Mouse (Mus musculus) MEL (cell line): ENCODE measurements around the gene Cdk14.

Experiments
- BHLHE40 ChIP-seq: IDR thresholded peaks from 2 replicates; pipeline ENCODE4 v1.6.1; 2012; ENCODE audit warnings: low read depth, mild to moderate bottlenecking, inconsistent platforms, low read length, improper control_type of control experiment, borderline replicate concordance
- CTCF ChIP-seq, 3 experiments: IDR thresholded peaks in 2 of 3; conservative IDR thresholded peaks in 1 of 3; 2 replicates each; pipeline ENCODE4 v1.5.1; 2011 to 2012; ENCODE audit warnings: low read length in 3 of 3, low read depth in 2 of 3, mild to moderate bottlenecking in 2 of 3, improper control_type of control experiment in 1 of 3, inconsistent platforms in 1 of 3, mixed read lengths in 1 of 3, moderate library complexity in 1 of 3; ENCODE audit not compliant: control insufficient read depth in 1 of 3, insufficient read depth in 1 of 3, poor library complexity in 1 of 3, severe bottlenecking in 1 of 3
- GABPA ChIP-seq: IDR thresholded peaks from 2 replicates; pipeline ENCODE4 v1.6.1; 2012; ENCODE audit warnings: low read depth, mild to moderate bottlenecking, inconsistent platforms, low read length, improper control_type of control experiment, moderate library complexity
- MAFK ChIP-seq: IDR thresholded peaks from 2 replicates; pipeline ENCODE4 v1.6.1; 2011; ENCODE audit warnings: low read depth, mild to moderate bottlenecking, low read length, improper control_type of control experiment, borderline replicate concordance
- MEF2A ChIP-seq: IDR thresholded peaks from 2 replicates; pipeline ENCODE4 v1.6.1; 2014; ENCODE audit warnings: low read depth, mild to moderate bottlenecking, inconsistent platforms, low read length, improper control_type of control experiment; ENCODE audit not compliant: poor library complexity, insufficient replicate concordance, severe bottlenecking; ENCODE audit errors: extremely low read depth
- NRF1 ChIP-seq: IDR thresholded peaks from 2 replicates; pipeline ENCODE4 v1.6.1; 2014; ENCODE audit warnings: low read depth, mild to moderate bottlenecking, inconsistent platforms, low read length, improper control_type of control experiment, moderate library complexity; ENCODE audit not compliant: poor library complexity, insufficient read depth, severe bottlenecking
- POLR2A ChIP-seq, 2 experiments: IDR thresholded peaks; 2 replicates each; pipeline ENCODE4 v1.6.1; 2011 to 2012; ENCODE audit warnings: low read length in 2 of 2, mild to moderate bottlenecking in 2 of 2, control low read depth in 1 of 2, improper control_type of control experiment in 1 of 2, low read depth in 1 of 2, moderate library complexity in 1 of 2; ENCODE audit not compliant: control insufficient read depth in 1 of 2, insufficient read depth in 1 of 2, poor library complexity in 1 of 2
- POLR2AphosphoS2 ChIP-seq: IDR thresholded peaks from 2 replicates; pipeline ENCODE4 v1.6.1; 2011; ENCODE audit warnings: low read length, improper control_type of control experiment
- TBP ChIP-seq: IDR thresholded peaks from 2 replicates; pipeline ENCODE4 v1.8.0; 2011; ENCODE audit warnings: low read depth, low read length, improper control_type of control experiment
- USF2 ChIP-seq, 2 experiments: IDR thresholded peaks; 2 replicates each; pipeline ENCODE4 v1.6.1; 2011 to 2012; ENCODE audit warnings: improper control_type of control experiment in 2 of 2, low read length in 2 of 2, borderline replicate concordance in 1 of 2, inconsistent platforms in 1 of 2, low read depth in 1 of 2, mild to moderate bottlenecking in 1 of 2; ENCODE audit not compliant: insufficient read depth in 1 of 2
- ZC3H11A ChIP-seq: IDR thresholded peaks from 2 replicates; pipeline ENCODE4 v1.6.1; 2012; ENCODE audit warnings: low read depth, mild to moderate bottlenecking, inconsistent platforms, low read length, improper control_type of control experiment

DNA sequence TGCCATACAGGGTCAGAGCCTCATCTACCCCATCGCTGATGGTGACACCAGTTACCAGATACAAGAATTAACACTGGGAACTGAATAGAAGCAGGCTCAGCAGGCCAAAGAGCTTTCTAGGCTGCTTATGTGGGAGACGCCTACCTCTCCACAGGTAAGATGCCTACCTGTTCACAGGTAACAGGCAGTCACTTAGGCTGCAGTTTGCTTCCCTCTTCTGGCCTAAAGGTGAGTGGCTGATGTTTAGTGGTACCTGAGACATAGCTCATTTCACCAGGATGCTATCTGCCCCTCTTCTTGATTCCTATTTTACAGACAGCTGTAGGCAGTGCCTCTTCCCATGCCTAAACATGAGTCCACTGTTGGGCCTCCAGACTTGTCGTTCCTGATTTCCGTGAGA lies 595.0 kb downstream of the Cdk14 start:
- TF ChIP-seq MEF2A (no peak), POLR2AphosphoS2 (no peak), CTCF (IDR thresholded peaks at IDR 0.05 in 2 of 3, conservative IDR thresholded peaks at IDR 0.05 in 1 of 3; ENCODE audit: control insufficient read depth in 1 of 3, insufficient read depth in 1 of 3, low read depth in 2 of 3, low read length in 3 of 3, poor library complexity in 1 of 3, severe bottlenecking in 1 of 3) (no peak), NRF1 (no peak), GABPA (no peak), TBP (no peak), ZC3H11A (no peak), POLR2A (IDR thresholded peaks at IDR 0.05; ENCODE audit: control insufficient read depth in 1 of 2, insufficient read depth in 1 of 2, low read depth in 1 of 2, low read length in 2 of 2, poor library complexity in 1 of 2) (no peak), BHLHE40 (no peak), MAFK (no peak), USF2 (IDR thresholded peaks at IDR 0.05; ENCODE audit: borderline replicate concordance in 1 of 2, insufficient read depth in 1 of 2, low read depth in 1 of 2, low read length in 2 of 2) (no peak)
